Mouse (Mus musculus): ENCODE measurements around the gene Prr22. TPM values are rescaled to one million over a fixed set of nuclear protein-coding genes. Genes with fewer than 3 reads are reported as not detected.

Gene Prr22
- total RNA-seq, 2 experiments from 2014 or later = not detected

GRCm38 (mm10) chr17:56799276-56799675 is 29.2 kb downstream of the Prr22 start:
- ATAC-seq (replicated peaks; ENCODE audit: low FRiP score, poor library complexity, severe bottlenecking) = no peak

- ATAC-seq (replicated peaks; ENCODE audit: low FRiP score, poor library complexity, severe bottlenecking) = no peak
Observed at GRCm38 (mm10) chr17:56802065-56802464, 32.0 kb downstream of the Prr22 start.

GRCm38 (mm10) chr17:56804952-56805351 is 34.9 kb downstream of the Prr22 start:
- no peak for ATAC-seq (replicated peaks; ENCODE audit: low FRiP score, poor library complexity, severe bottlenecking)

- ATAC-seq (replicated peaks; ENCODE audit: low FRiP score, poor library complexity, severe bottlenecking) = no peak
Observed at GRCm38 (mm10) chr17:56805784-56806183, 35.7 kb downstream of the Prr22 start.

GRCm38 (mm10) chr17:56808518-56808917 is 38.5 kb downstream of the Prr22 start:
- peak; percentile 66 for ATAC-seq (replicated peaks; ENCODE audit: low FRiP score, poor library complexity, severe bottlenecking)

- 0 out of 2 replicates have a peak, but pooled peaks have one; percentile 12 for ATAC-seq (replicated peaks; ENCODE audit: low FRiP score, poor library complexity, severe bottlenecking)
Observed at GRCm38 (mm10) chr17:56810245-56810644, 40.2 kb downstream of the Prr22 start.

GRCm38 (mm10) chr17:56814316-56815056 is 44.4 kb downstream of the Prr22 start:
- ATAC-seq (replicated peaks; ENCODE audit: low FRiP score, poor library complexity, severe bottlenecking) = no peak

GRCm38 (mm10) chr17:56815057-56815345 is 45.0 kb downstream of the Prr22 start:
- ATAC-seq (replicated peaks; ENCODE audit: low FRiP score, poor library complexity, severe bottlenecking) = no peak

GRCm38 (mm10) chr17:56818067-56818636 is 48.1 kb downstream of the Prr22 start:
- peak; percentile 77 for ATAC-seq (replicated peaks; ENCODE audit: low FRiP score, poor library complexity, severe bottlenecking)

- no peak for ATAC-seq (replicated peaks; ENCODE audit: low FRiP score, poor library complexity, severe bottlenecking)
Observed at GRCm38 (mm10) chr17:56819032-56819545, 49.0 kb downstream of the Prr22 start.

GRCm38 (mm10) chr17:56819694-56820111 is 49.7 kb downstream of the Prr22 start:
- peak; percentile 41 for ATAC-seq (replicated peaks; ENCODE audit: low FRiP score, poor library complexity, severe bottlenecking)

Other genes with a start within 250 kb of the Prr22 start
- gene Gm20219, start 215.9 kb upstream of the Prr22 start, total RNA-seq (2015; ENCODE audit: low replicate concordance) = 1.5 and 2.5 TPM in 2 replicates
- gene Gm20219, start 215.9 kb upstream of the Prr22 start, total RNA-seq (2017; ENCODE audit: low replicate concordance) = 0.84 and 1.5 TPM in 2 replicates
- gene Safb2, start 185.7 kb upstream of the Prr22 start, total RNA-seq (2015; ENCODE audit: low replicate concordance) = 71.9 and 87.0 TPM in 2 replicates
- 316 and 354 TPM in 2 replicates for gene Safb2, start 185.7 kb upstream of the Prr22 start, total RNA-seq (2017; ENCODE audit: low replicate concordance)
- 36.9 and 61.2 TPM in 2 replicates for gene Safb, start 185.4 kb upstream of the Prr22 start, total RNA-seq (2015; ENCODE audit: low replicate concordance)
- gene Safb, start 185.4 kb upstream of the Prr22 start, total RNA-seq (2017; ENCODE audit: low replicate concordance) = 116 and 186 TPM in 2 replicates
- 16.3 and 18.6 TPM in 2 replicates for gene 2410015M20Rik, start 160.5 kb upstream of the Prr22 start, total RNA-seq (2015; ENCODE audit: low replicate concordance)
- 16.2 and 50.3 TPM in 2 replicates for gene 2410015M20Rik, start 160.5 kb upstream of the Prr22 start, total RNA-seq (2017; ENCODE audit: low replicate concordance)
- 298 and 319 TPM in 2 replicates for gene Rpl36, start 156.8 kb upstream of the Prr22 start, total RNA-seq (2015; ENCODE audit: low replicate concordance)
- 323 TPM in 2 replicates for gene Rpl36, start 156.8 kb upstream of the Prr22 start, total RNA-seq (2017; ENCODE audit: low replicate concordance)
- 4.2 and 5.0 TPM in 2 replicates for gene Lonp1, start 143.4 kb upstream of the Prr22 start, total RNA-seq (2015; ENCODE audit: low replicate concordance)
- 13.0 and 13.5 TPM in 2 replicates for gene Lonp1, start 143.4 kb upstream of the Prr22 start, total RNA-seq (2017; ENCODE audit: low replicate concordance)
- not detected in 2 replicates for gene Catsperd, start 142.1 kb upstream of the Prr22 start, total RNA-seq (2015; ENCODE audit: low replicate concordance)
- not detected in 2 replicates for gene Catsperd, start 142.1 kb upstream of the Prr22 start, total RNA-seq (2017; ENCODE audit: low replicate concordance)
- 6.1 and 11.7 TPM in 2 replicates for gene Ranbp3, start 97.0 kb upstream of the Prr22 start, total RNA-seq (2015; ENCODE audit: low replicate concordance)
- 18.0 and 25.0 TPM in 2 replicates for gene Ranbp3, start 97.0 kb upstream of the Prr22 start, total RNA-seq (2017; ENCODE audit: low replicate concordance)
- gene Ndufa11, start 52.5 kb upstream of the Prr22 start, total RNA-seq (2015; ENCODE audit: low replicate concordance) = 17.7 and 29.7 TPM in 2 replicates
- 21.3 and 29.1 TPM in 2 replicates for gene Ndufa11, start 52.5 kb upstream of the Prr22 start, total RNA-seq (2017; ENCODE audit: low replicate concordance)
- 0.38 and 1.0 TPM in 2 replicates for gene Vmac, start 52.2 kb upstream of the Prr22 start, total RNA-seq (2015; ENCODE audit: low replicate concordance)
- 1.4 and 8.3 TPM in 2 replicates for gene Vmac, start 52.2 kb upstream of the Prr22 start, total RNA-seq (2017; ENCODE audit: low replicate concordance)
- gene Nrtn, start 12.7 kb upstream of the Prr22 start, total RNA-seq (2015; ENCODE audit: low replicate concordance) = not detected in 2 replicates
- gene Nrtn, start 12.7 kb upstream of the Prr22 start, total RNA-seq (2017; ENCODE audit: low replicate concordance) = 0.51 TPM in 1 of 2 replicates, not detected in the other
- gene Dus3l, start 5.5 kb upstream of the Prr22 start, total RNA-seq (2015; ENCODE audit: low replicate concordance) = 0.84 and 5.6 TPM in 2 replicates
- gene Dus3l, start 5.5 kb upstream of the Prr22 start, total RNA-seq (2017; ENCODE audit: low replicate concordance) = 5.4 and 5.9 TPM in 2 replicates
- 21.5 and 25.7 TPM in 2 replicates for gene Rfx2, start 60.8 kb downstream of the Prr22 start, total RNA-seq (2015; ENCODE audit: low replicate concordance)
- gene Rfx2, start 60.8 kb downstream of the Prr22 start, total RNA-seq (2017; ENCODE audit: low replicate concordance) = 26.1 and 39.6 TPM in 2 replicates
- not detected in 2 replicates for gene Acsbg2, start 104.2 kb downstream of the Prr22 start, total RNA-seq (2015; ENCODE audit: low replicate concordance)
- not detected in 2 replicates for gene Acsbg2, start 104.2 kb downstream of the Prr22 start, total RNA-seq (2017; ENCODE audit: low replicate concordance)
- not detected in 2 replicates for gene 1700061G19Rik, start 105.2 kb downstream of the Prr22 start, total RNA-seq (2015; ENCODE audit: low replicate concordance)
- gene 1700061G19Rik, start 105.2 kb downstream of the Prr22 start, total RNA-seq (2017; ENCODE audit: low replicate concordance) = not detected in 2 replicates
- 2.1 and 4.4 TPM in 2 replicates for gene Mllt1, start 165.2 kb downstream of the Prr22 start, total RNA-seq (2015; ENCODE audit: low replicate concordance)
- 1.3 and 3.5 TPM in 2 replicates for gene Mllt1, start 165.2 kb downstream of the Prr22 start, total RNA-seq (2017; ENCODE audit: low replicate concordance)
- not detected in 2 replicates for gene Acer1, start 211.9 kb downstream of the Prr22 start, total RNA-seq (2015; ENCODE audit: low replicate concordance)
- not detected in 2 replicates for gene Acer1, start 211.9 kb downstream of the Prr22 start, total RNA-seq (2017; ENCODE audit: low replicate concordance)
- 4.6 and 13.8 TPM in 2 replicates for gene Clpp, start 220.1 kb downstream of the Prr22 start, total RNA-seq (2015; ENCODE audit: low replicate concordance)
- 6.6 and 9.6 TPM in 2 replicates for gene Clpp, start 220.1 kb downstream of the Prr22 start, total RNA-seq (2017; ENCODE audit: low replicate concordance)
- gene Alkbh7, start 227.1 kb downstream of the Prr22 start, total RNA-seq (2015; ENCODE audit: low replicate concordance) = not detected in 2 replicates
- gene Alkbh7, start 227.1 kb downstream of the Prr22 start, total RNA-seq (2017; ENCODE audit: low replicate concordance) = 2.5 and 8.9 TPM in 2 replicates
- not detected in 2 replicates for gene Pspn, start 229.8 kb downstream of the Prr22 start, total RNA-seq (2015; ENCODE audit: low replicate concordance)
- gene Pspn, start 229.8 kb downstream of the Prr22 start, total RNA-seq (2017; ENCODE audit: low replicate concordance) = 1.5 TPM in 1 of 2 replicates, not detected in the other
- 18.3 and 33.9 TPM in 2 replicates for gene Gtf2f1, start 241.0 kb downstream of the Prr22 start, total RNA-seq (2015; ENCODE audit: low replicate concordance)
- 34.3 and 59.5 TPM in 2 replicates for gene Gtf2f1, start 241.0 kb downstream of the Prr22 start, total RNA-seq (2017; ENCODE audit: low replicate concordance)
- not detected in 2 replicates for gene Gm17949, start 241.2 kb downstream of the Prr22 start, total RNA-seq (2015; ENCODE audit: low replicate concordance)
- not detected in 2 replicates for gene Gm17949, start 241.2 kb downstream of the Prr22 start, total RNA-seq (2017; ENCODE audit: low replicate concordance)

Data from erythroblast, adult 5-6 weeks (primary cell).